Mouse (Mus musculus) myocyte (in vitro differentiated cells): ENCODE results near the gene Rgs3.

Experiments
- E2F4 ChIP-seq: IDR thresholded peaks from one replicate; pipeline ENCODE4 v1.6.1; 2011; ENCODE audit warnings: mild to moderate bottlenecking, control low read depth, moderate library complexity; ENCODE audit not compliant: insufficient read depth
- MAX ChIP-seq: IDR thresholded peaks from one replicate; pipeline ENCODE4 v1.6.1; 2011; ENCODE audit warnings: low read depth, mild to moderate bottlenecking, control low read depth
- MYOD1 ChIP-seq, 3 experiments: IDR thresholded peaks; one replicate each; pipeline ENCODE4 v1.6.1; 2011; ENCODE audit warnings: control low read depth in 2 of 3, low read depth in 2 of 3, mild to moderate bottlenecking in 2 of 3, moderate library complexity in 1 of 3; ENCODE audit not compliant: insufficient read length in 2 of 3, control insufficient read depth in 1 of 3
- MYOG ChIP-seq, 3 experiments: IDR thresholded peaks; one replicate each; pipeline ENCODE4 v1.6.1; 2011; ENCODE audit warnings: control low read depth in 2 of 3, low read depth in 2 of 3, mild to moderate bottlenecking in 2 of 3; ENCODE audit not compliant: insufficient read length in 2 of 3, control insufficient read depth in 1 of 3, insufficient read depth in 1 of 3
- POLR2A ChIP-seq: IDR thresholded peaks from one replicate; pipeline ENCODE4 v1.6.1; 2011; ENCODE audit warnings: low read depth, mild to moderate bottlenecking, control low read depth, moderate library complexity; ENCODE audit not compliant: insufficient read length
- POLR2AphosphoS2 ChIP-seq: IDR thresholded peaks from one replicate; pipeline ENCODE4 v1.6.1; 2011; ENCODE audit warnings: low read depth, control low read depth; ENCODE audit not compliant: insufficient read length
- REST ChIP-seq: IDR thresholded peaks from one replicate; pipeline ENCODE4 v1.6.1; 2011; ENCODE audit warnings: mild to moderate bottlenecking, control low read depth, moderate library complexity; ENCODE audit not compliant: insufficient read depth, insufficient read length
- SRF ChIP-seq: IDR thresholded peaks from one replicate; pipeline ENCODE4 v1.6.1; 2011; ENCODE audit warnings: low read depth; ENCODE audit not compliant: control insufficient read depth, insufficient read length
- TCF12 ChIP-seq: IDR thresholded peaks from one replicate; pipeline ENCODE4 v1.6.1; 2011; ENCODE audit warnings: mild to moderate bottlenecking, control low read depth; ENCODE audit not compliant: poor library complexity, insufficient read depth, severe bottlenecking
- USF1 ChIP-seq: IDR thresholded peaks from one replicate; pipeline ENCODE4 v1.6.1; 2011; ENCODE audit warnings: low read depth, mild to moderate bottlenecking, control low read depth, moderate library complexity

DNA sequence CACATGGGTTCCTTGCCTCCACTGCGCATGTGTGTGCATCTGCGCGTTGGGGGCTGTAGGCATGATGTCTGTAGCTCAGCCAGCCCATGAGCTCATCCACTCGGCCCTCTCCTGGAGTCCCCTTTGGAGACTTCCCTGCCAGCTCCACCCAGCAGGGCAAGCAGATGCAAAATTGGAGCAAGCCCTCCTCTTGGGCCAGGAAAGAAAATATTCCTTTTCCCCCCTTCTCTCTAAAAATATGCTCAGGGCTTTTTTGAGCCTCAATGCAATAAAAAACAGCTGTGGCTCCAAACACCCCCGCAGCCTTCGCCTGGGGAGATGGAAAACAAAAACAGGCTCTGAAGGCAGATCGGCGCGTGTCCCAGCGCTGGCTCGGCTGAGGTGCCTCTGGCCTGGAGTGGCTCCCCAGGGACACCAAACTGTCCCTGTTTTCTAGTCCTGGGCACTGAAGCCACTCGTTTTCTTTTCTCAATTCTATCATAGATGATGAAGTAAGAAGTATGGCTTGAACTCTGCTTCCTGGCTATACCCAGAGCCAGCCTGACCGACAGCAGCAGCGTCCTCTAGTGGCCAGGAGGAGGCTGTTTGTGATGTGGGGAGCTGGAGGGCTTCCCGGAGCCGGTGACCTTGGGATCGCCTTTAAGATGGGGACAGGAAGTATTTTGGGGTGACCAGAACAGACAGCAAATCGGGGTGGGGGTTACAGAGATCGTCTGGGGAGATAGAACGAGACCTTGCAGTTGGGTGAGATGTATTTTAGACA, 168.1 kb downstream of the Rgs3 start:
- TF ChIP-seq POLR2A (no peak), TCF12 (no peak), MYOD1 (IDR thresholded peaks at IDR 0.05; ENCODE audit: control insufficient read depth in 1 of 3, insufficient read length in 2 of 3, low read depth in 2 of 3) (peak in 1 of 3 experiments; percentile 10), SRF (no peak), MYOG (IDR thresholded peaks at IDR 0.05; ENCODE audit: control insufficient read depth in 1 of 3, insufficient read depth in 1 of 3, insufficient read length in 2 of 3, low read depth in 2 of 3) (peak in 1 of 3 experiments; percentile 30), E2F4 (no peak), MAX (no peak), USF1 (no peak), REST (no peak), POLR2AphosphoS2 (no peak)
